Mouse (Mus musculus) C2C12 (cell line): ENCODE measurements at regions not wholly inside any gene's neighbourhood (a gene's known extent, or its start where the extent isn't known, plus 50 kb on each side); places are given as distances from the start of the nearest gene placed in this dataset.

Experiments
- CEBPB ChIP-seq: IDR thresholded peaks from one replicate; pipeline ENCODE4 v1.6.1; 2011; ENCODE audit warnings: low read depth, mild to moderate bottlenecking, control low read depth, moderate library complexity
- CTCF ChIP-seq: IDR thresholded peaks from one replicate; pipeline ENCODE4 v1.5.1; 2011; ENCODE audit not compliant: control insufficient read depth, insufficient read depth, insufficient read length
- FOSL1 ChIP-seq: IDR thresholded peaks from one replicate; pipeline ENCODE4 v1.8.0; 2011; ENCODE audit warnings: mild to moderate bottlenecking, low read length; ENCODE audit not compliant: poor library complexity, insufficient read depth, severe bottlenecking
- MAX ChIP-seq: IDR thresholded peaks from one replicate; pipeline ENCODE4 v1.6.1; 2011; ENCODE audit warnings: mild to moderate bottlenecking, control low read depth
- MYOD1 ChIP-seq: IDR thresholded peaks from one replicate; pipeline ENCODE4 v1.6.1; 2011; ENCODE audit warnings: low read depth; ENCODE audit not compliant: control insufficient read depth, insufficient read length
- MYOG ChIP-seq: IDR thresholded peaks from one replicate; pipeline ENCODE4 v1.6.1; 2011; ENCODE audit not compliant: control insufficient read depth, insufficient read length; ENCODE audit errors: extremely low read depth
- USF1 ChIP-seq: IDR thresholded peaks from one replicate; pipeline ENCODE4 v1.6.1; 2011; ENCODE audit warnings: low read depth, mild to moderate bottlenecking, control low read depth, moderate library complexity

- TF ChIP-seq MYOD1 (no peak), CTCF (no peak), CEBPB (no peak), MAX (no peak), MYOG (no peak), USF1 (no peak), FOSL1 (no peak)
Observed at GRCm38 (mm10) chr16:86578281-86578680, 676.7 kb upstream of the Adamts5 start.
